Mouse (Mus musculus) embryonic facial prominence, embryonic 12.5 days (tissue): ENCODE measurements around the gene Sh3bp5. TPM values are rescaled to one million over a fixed set of nuclear protein-coding genes. Genes with fewer than 3 reads are reported as not detected.
"Not testable (repeated sequence)": the region's sequence is repeated elsewhere in the genome, so short reads cannot be mapped to it uniquely, and the experiment has no call there.

Experiments used
- ATAC-seq: fragments of 200-750 bp; cut with Nextera tagmentation; 2 replicates; pipeline ENCODE4 v1.8.0; 2017; ENCODE audit not compliant: insufficient number of reproducible peaks, insufficient read depth, low FRiP score, low TSS enrichment
- H3K27ac ChIP-seq: fragments of 300-500 bp; sonication (generic); 2 replicates; pipeline ENCODE4 v1.5.1; 2016; ENCODE audit warnings: mild to moderate bottlenecking
- H3K27me3 ChIP-seq: fragments of 300-500 bp; sonication (generic); 2 replicates; pipeline ENCODE4 v1.6.1; 2016; ENCODE audit warnings: mild to moderate bottlenecking, moderate library complexity
- H3K36me3 ChIP-seq: fragments of 300-500 bp; sonication (generic); 2 replicates; pipeline ENCODE4 v1.6.1; 2016; ENCODE audit warnings: mild to moderate bottlenecking
- H3K4me1 ChIP-seq: fragments of 300-500 bp; sonication (generic); 2 replicates; pipeline ENCODE4 v1.6.1; 2016
- H3K4me2 ChIP-seq: fragments of 300-500 bp; sonication (generic); replicated peaks from 2 replicates; pipeline ENCODE4 v1.6.1; 2016; ENCODE audit warnings: mild to moderate bottlenecking, moderate library complexity
- H3K4me3 ChIP-seq: fragments of 300-500 bp; sonication (generic); 2 replicates; pipeline ENCODE4 v1.5.1; 2016; ENCODE audit warnings: mild to moderate bottlenecking
- H3K9ac ChIP-seq: fragments of 300-500 bp; sonication (generic); 2 replicates; pipeline ENCODE4 v1.6.1; 2016; ENCODE audit warnings: mild to moderate bottlenecking, moderate library complexity
- H3K9me3 ChIP-seq: fragments of 300-500 bp; sonication (generic); 2 replicates; pipeline ENCODE4 v1.6.1; 2016; ENCODE audit warnings: mild to moderate bottlenecking, moderate library complexity
- WGBS: fragments of 180-500 bp; shearing (Covaris S2); methylation state at CpG from one replicate; pipeline ENCODE4 v1.1.7; 2016; 5-methylcytosine and 5-hydroxymethylcytosine counted together
- polyA plus RNA-seq: library from polyadenylated mRNA; unstranded; fragments of >200 nt; fragmentation: Nextera tagmentation; extraction: Ambion mirVana; gene quantifications from 2 replicates; pipeline ENCODE4 v1.2.1, GENCODE M21; 2016

Sh3bp5 gene
- polyA plus RNA-seq, 1 experiment from 2014 or later, result 34.7 TPM

DNA sequence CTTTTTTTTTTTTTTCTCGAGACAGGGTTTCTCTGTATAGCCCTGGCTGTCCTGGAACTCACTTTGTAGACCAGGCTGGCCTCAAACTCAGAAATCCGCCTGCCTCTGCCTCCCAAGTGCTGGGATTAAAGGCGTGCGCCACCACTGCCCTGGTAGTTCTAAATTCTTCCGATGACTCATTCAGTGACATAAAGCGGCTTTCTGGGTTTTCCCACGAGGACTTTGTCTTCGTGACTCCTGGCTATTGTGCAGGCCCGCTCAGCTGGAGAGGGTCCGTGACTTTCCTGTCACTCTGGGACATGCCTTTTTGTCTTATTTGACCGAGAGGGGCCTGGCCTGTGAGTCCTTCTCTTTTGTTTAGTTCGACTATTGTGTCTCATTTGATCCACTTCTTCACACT, 18.1 kb upstream of the Sh3bp5 start:
- not testable (repeated sequence) for H3K4me2 ChIP-seq, H3K27ac ChIP-seq, H3K9me3 ChIP-seq, H3K4me3 ChIP-seq, ATAC-seq, H3K27me3 ChIP-seq, H3K9ac ChIP-seq, H3K36me3 ChIP-seq, H3K4me1 ChIP-seq
- WGBS, result 78% methylated on average over 12 of the region's 12 CpGs

DNA sequence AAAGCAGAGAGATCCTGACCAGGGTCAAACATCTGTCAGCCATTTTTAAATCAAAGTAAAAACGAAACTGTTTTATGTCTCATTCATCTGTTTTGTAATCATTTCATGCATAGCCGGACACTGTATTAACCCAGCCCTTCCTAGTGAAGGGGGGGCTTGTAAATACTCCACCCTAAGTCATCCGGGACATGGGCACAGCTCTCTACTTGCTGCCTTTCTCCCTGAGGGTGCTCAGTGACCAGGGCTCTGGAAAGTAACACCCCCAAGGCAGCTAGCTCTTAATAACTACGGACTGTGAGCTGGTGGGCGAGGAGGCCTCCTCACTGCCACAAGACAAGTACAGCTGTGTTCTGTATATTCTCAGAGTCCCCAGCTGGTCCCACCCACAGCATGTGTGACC, 13.1 kb upstream of the Sh3bp5 start:
- H3K9me3 ChIP-seq, result no peaks in the 10 kb centered on the region
- no peak overlapping the region for H3K9ac ChIP-seq
- no peaks in the 10 kb centered on the region for H3K4me1 ChIP-seq
- H3K27ac ChIP-seq, result no peak overlapping the region
- no peaks in the 10 kb centered on the region for H3K27me3 ChIP-seq
- H3K36me3 ChIP-seq, result no peaks in the 10 kb centered on the region
- no peak overlapping the region for H3K4me2 ChIP-seq
- 47% methylated on average over 5 of the region's 5 CpGs for WGBS
- H3K4me3 ChIP-seq, result no peak overlapping the region
- ATAC-seq, result no peak

DNA sequence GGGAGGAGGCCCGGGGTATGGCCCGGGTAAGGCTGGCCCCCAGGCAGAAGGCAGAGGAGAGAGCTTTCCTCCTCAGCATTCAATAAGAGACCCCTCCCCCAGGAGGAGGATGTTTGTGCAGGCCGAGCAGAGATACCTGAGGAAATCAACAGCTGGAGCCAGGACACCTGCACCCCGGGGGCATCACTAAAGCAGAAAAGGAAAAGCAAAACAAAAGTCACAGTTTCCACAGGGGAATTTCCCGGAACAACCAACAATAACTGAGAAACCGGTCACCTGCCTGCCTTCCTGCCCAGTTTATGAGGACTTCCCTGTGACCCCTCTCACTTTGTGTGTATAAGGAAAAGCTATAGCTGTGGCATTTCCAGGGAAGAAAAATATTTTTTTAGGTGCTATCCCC, 7.7 kb upstream of the Sh3bp5 start:
- Histone ChIP-seq H3K27ac (no peak overlapping the region), H3K27me3 (no peaks in the 10 kb centered on the region), H3K9me3 (no peaks in the 10 kb centered on the region), H3K4me3 (no peak overlapping the region), H3K4me2 (no peak overlapping the region), H3K9ac (no peak overlapping the region), H3K4me1 (no peaks in the 10 kb centered on the region), H3K36me3 (no peaks in the 10 kb centered on the region)
- WGBS, result 46% methylated on average over 6 of the region's 6 CpGs
- no peak for ATAC-seq

DNA sequence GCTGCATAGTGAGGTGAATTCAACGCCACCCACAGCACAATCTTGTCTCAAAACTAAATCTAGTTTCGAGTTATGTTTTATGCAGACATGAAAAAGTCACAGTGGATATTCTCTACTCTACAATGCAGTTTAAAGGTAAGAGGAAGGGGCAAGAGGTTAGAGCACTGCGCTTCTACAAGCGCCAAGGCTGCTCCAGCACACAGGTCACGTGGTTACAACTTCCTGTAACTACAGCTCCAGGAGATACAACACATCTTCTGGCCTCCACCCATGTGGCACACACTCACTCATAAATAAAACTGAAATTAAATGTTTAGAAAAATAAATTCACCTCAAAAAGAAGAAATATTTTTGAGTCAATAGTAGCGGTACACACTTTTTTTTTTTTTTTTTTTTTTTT, 4.8 kb upstream of the Sh3bp5 start:
- Histone ChIP-seq H3K9ac (no peak overlapping the region), H3K4me1 (no peaks in the 10 kb centered on the region), H3K4me2 (no peak overlapping the region), H3K4me3 (no peak overlapping the region), H3K27me3 (no peaks in the 10 kb centered on the region), H3K27ac (no peak overlapping the region), H3K36me3 (no peaks in the 10 kb centered on the region), H3K9me3 (no peaks in the 10 kb centered on the region)
- no peak for ATAC-seq
- 86% methylated on average over 6 of the region's 6 CpGs for WGBS

DNA sequence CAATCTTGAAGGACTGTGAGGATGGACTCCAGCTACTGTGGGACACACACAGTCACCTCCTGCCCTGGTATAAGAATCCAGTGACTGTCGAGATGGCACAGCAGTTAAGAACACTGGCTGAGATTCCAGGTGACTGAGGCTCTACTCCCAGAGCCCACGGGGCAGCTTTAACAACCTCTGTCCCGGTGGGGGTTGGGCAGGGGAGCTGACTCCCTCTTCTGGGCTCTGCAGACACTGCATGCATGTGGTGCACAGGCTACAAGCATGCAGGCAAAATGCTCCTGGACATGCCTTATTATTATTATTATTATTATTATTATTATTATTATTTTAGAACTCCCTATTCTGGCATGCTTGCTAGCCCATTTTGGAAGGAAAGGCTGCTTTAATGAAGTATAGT, 4.4 kb upstream of the Sh3bp5 start:
- Histone ChIP-seq H3K27me3 (no peaks in the 10 kb centered on the region), H3K36me3 (no peaks in the 10 kb centered on the region), H3K27ac (no peak overlapping the region), H3K9me3 (no peaks in the 10 kb centered on the region), H3K9ac (no peak overlapping the region), H3K4me3 (no peak overlapping the region), H3K4me1 (no peaks in the 10 kb centered on the region), H3K4me2 (no peak overlapping the region)
- ATAC-seq, result no peak
- 26% methylated on average over 3 of the region's 3 CpGs for WGBS

DNA sequence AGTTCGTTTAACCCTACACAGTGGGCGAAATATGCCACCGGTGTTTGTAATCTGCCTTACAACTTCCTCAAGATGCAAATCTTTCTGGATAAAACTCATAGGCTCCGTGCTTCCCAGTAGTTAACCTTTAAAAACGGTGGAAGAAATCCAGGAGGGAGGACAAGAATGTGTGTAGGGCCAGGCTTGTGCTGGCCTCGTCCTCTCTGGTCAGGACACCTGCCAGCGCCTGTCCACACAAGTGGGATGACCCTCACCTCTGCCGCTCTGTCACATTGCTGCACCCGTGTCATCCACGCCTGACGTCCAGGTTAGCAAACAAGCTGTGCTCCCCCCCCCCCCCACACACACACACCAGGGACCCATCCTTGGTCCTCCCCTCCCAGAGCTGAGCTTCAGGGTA, 3.4 kb upstream of the Sh3bp5 start:
- no peak overlapping the region for H3K4me2 ChIP-seq
- H3K9me3 ChIP-seq, result no peaks in the 10 kb centered on the region
- no peaks in the 10 kb centered on the region for H3K27me3 ChIP-seq
- ATAC-seq, result no peak
- no peak overlapping the region for H3K9ac ChIP-seq
- H3K4me1 ChIP-seq, result no peaks in the 10 kb centered on the region
- H3K27ac ChIP-seq, result no peak overlapping the region
- H3K4me3 ChIP-seq, result no peak overlapping the region
- H3K36me3 ChIP-seq, result no peaks in the 10 kb centered on the region
- WGBS, result 77% methylated on average over 11 of the region's 11 CpGs

DNA sequence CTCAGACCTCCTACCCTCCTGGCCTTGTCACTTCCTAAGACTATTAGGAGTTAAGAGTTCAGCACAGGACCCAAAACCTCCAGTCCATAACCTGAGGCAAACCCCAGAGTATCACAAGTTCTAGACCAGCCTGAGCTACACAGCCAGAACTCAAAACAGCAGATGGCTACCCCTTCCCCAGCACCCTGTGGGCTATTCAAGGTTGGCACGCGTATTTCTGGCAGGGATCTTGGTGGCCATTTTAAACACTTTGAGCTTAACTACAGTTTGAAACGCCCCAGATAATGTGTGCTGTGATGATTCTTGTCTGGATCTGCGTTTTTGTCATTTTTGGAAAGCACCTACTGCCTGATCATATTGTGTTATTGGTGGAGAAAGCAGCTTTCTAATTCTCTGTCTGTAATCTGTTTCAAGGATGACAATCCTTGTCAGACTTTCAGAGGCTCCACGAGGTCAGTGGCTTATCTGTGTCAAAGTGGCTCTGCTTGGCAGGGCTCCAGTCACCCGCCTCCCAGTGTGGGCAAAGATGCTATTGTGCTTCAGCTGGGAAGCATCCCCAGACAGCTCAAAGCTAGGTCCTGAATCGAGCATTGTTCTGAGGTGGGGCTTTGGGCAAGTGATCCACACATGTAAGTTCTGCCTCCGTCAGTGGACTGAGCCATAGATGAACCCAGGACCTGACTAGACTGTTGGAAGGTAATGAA, 2.1 kb upstream of the Sh3bp5 start:
- Histone ChIP-seq H3K4me2 (no peak overlapping the region), H3K4me3 (no peak overlapping the region), H3K4me1 (peaks cover 11% of the 10 kb centered on the region), H3K9me3 (no peaks in the 10 kb centered on the region), H3K9ac (no peak overlapping the region), H3K36me3 (no peaks in the 10 kb centered on the region), H3K27ac (no peak overlapping the region), H3K27me3 (no peaks in the 10 kb centered on the region)
- 72% methylated on average over 8 of the region's 8 CpGs for WGBS
- ATAC-seq, result no peak

DNA sequence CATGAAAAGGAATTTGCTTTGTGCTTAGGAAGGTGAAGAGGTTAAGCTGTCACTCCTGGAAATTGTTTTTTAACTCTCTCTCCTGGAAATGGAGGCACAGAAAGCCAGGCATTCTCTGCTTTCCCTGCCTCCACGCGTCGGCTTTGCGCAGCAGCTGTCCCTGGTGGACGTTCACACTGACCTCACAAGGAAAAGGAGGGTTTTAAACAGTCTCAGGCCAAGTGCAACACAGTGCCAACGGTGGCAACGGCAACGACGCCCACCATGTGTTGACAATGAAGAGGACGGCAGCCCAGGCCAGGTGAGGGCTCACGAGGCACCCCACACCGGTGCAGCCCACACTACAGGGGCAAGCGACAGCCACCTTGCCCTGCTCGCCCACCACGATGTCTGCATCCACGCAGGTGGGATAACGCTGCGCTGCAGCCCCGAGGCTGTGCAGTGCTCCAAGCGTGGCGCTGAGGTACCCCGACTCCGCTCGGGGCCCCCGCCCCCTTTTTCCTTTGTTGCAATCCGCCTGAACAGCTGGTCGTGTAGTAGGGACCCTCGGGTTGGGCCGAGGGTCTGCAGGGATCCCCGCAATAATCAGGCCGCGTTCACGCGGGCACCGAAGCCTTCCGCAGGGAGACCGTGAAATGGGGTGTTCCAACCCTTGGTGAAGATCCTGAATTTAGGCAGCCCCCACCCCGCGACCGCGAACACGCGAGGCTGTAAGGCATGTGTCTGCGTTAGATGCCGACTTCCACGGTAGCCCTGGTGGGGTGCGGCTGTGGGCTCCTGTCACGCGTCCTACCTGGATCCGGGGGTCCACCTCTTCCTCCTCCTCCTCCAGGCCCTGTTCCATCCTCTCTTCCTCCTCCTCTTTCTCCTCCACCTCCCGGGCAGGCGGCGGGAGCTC, 611 bp downstream of the Sh3bp5 start:
- Histone ChIP-seq H3K36me3 (no peaks in the 10 kb centered on the region), H3K4me1 (peaks cover 18% of the 10 kb centered on the region), H3K27ac (peak overlapping the region; percentile 75), H3K9me3 (no peaks in the 10 kb centered on the region), H3K9ac (peak overlapping the region; percentile 80), H3K4me2 (peak overlapping the region; percentile 75), H3K27me3 (no peaks in the 10 kb centered on the region), H3K4me3 (peak overlapping the region; percentile 75)
- ATAC-seq, result peak; percentile 60
- WGBS, result under 1% methylated on average over 53 of the region's 53 CpGs

DNA sequence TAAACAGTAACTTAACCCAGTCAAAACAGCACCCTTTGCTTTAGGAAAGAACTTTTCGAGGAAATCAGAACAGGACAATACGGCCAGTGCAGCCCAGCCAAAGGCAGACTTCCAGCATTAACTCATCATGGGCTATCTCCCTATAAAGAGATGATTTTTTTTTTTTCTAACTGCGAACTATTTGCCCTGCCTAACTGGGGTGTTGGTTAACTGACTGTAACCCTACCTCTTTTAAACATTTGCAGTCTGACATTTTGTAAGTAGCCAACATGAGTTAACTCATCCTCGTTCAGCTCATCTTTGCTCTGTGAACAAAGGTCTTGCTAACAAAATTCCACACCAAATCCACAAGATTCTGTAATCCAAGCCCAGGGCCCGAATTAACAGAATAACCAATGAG, 1.5 kb downstream of the Sh3bp5 start:
- H3K4me2 ChIP-seq, result peak overlapping the region; percentile 75
- no peaks in the 10 kb centered on the region for H3K9me3 ChIP-seq
- H3K27me3 ChIP-seq, result no peaks in the 10 kb centered on the region
- 22% methylated on average over 5 of the region's 5 CpGs for WGBS
- ATAC-seq, result no peak
- peaks cover 18% of the 10 kb centered on the region for H3K4me1 ChIP-seq
- no peak overlapping the region for H3K4me3 ChIP-seq
- no peak overlapping the region for H3K9ac ChIP-seq
- H3K36me3 ChIP-seq, result no peaks in the 10 kb centered on the region
- H3K27ac ChIP-seq, result no peak overlapping the region

DNA sequence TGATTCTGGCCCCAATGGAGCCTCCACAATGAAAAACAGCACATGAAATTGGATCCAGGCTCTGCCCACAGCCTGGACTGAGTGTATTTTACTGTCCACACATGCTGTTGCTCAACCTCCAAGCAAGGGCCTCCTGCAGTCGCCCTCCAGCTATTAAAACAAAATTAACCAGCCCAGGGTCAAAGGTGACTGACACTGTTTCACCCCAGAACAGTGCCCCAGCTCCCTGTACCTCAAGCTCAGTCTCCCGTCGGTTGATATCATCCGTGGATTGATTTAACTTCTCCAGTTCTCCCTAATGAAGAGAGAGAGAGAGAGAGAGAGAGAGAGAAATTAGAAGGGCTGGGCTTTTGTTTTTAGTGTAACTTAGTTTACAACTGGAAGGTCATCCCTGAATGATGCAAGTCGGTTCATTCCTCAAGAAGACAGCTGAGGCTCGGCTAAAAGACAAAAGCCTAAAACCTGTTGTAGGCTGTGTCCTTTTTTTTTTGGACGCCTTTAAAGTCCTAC, 2.0 kb downstream of the Sh3bp5 start:
- Histone ChIP-seq H3K36me3 (no peaks in the 10 kb centered on the region), H3K9me3 (no peaks in the 10 kb centered on the region), H3K4me1 (peaks cover 18% of the 10 kb centered on the region), H3K4me3 (0 out of 2 replicates have a peak overlapping the region, but pooled peaks have one; percentile 2), H3K27me3 (no peaks in the 10 kb centered on the region), H3K9ac (no peak overlapping the region), H3K4me2 (peak overlapping the region; percentile 75), H3K27ac (peak overlapping the region; percentile 73; the same call in 1 of the 2 replicates)
- no peak for ATAC-seq
- 12% methylated on average over 7 of the region's 7 CpGs for WGBS

DNA sequence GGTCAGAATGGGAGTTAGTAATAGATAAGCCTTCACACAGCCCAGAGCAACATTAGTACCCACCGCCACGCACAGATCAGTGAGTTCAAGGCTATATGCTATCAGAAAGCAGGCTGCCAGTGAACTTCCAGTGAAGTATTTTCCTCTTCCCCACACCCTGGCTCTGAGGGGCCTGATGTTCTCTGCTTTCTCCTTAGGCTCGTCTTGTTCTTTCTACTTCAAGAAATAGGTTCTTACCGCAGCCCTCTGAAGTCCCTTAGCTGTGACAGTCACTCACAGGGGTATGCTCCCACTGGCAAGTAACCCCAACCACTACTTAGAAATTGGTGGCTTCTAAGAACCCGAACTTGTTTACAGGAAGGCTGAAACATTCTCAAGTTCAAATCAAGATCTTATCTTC, 2.8 kb downstream of the Sh3bp5 start:
- H3K4me1 ChIP-seq, result peaks cover 18% of the 10 kb centered on the region

DNA sequence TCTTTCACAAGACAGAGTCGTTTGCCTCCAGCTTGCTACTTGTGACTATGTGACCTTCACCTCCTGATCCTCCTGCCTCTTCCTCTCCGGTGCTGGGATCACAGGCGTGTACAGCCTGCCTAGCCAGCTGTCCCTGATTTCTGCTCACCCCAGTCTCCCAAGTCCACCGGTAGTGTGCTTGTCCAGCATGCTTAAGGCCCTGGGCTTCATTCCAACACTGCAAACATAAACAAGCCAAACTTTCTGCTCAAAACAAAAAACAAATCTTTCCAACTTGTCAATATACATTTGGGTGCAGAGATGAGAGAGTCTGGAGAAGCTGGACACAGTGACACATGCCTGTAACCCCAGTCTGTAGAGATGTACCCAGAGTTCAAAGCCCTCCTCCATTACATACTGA, 3.5 kb downstream of the Sh3bp5 start:
- no peak for ATAC-seq
- no peaks in the 10 kb centered on the region for H3K9me3 ChIP-seq
- no peak overlapping the region for H3K27ac ChIP-seq
- H3K4me2 ChIP-seq, result no peak overlapping the region
- WGBS, result 14% methylated on average over 4 of the region's 4 CpGs
- H3K27me3 ChIP-seq, result no peaks in the 10 kb centered on the region
- H3K4me3 ChIP-seq, result no peak overlapping the region
- H3K4me1 ChIP-seq, result peaks cover 18% of the 10 kb centered on the region
- peaks cover 8% of the 10 kb centered on the region for H3K36me3 ChIP-seq
- no peak overlapping the region for H3K9ac ChIP-seq

More for the DNA sequence above, 2.8 kb downstream of the Sh3bp5 start:
- 48% methylated on average over 5 of the region's 5 CpGs for WGBS
- Histone ChIP-seq H3K4me2 (peak overlapping the region; percentile 75), H3K27me3 (no peaks in the 10 kb centered on the region), H3K27ac (peak overlapping the region; percentile 73; the same call in 1 of the 2 replicates), H3K9me3 (no peaks in the 10 kb centered on the region), H3K9ac (no peak overlapping the region), H3K4me3 (no peak overlapping the region), H3K36me3 (peaks cover 2% of the 10 kb centered on the region; the same call in 1 of the 2 replicates)
- ATAC-seq, result no peak
